Mouse (Mus musculus) G1E (cell line): Measurements from ENCODE around the gene Hcrtr1. TPM values are rescaled to one million over a fixed set of nuclear protein-coding genes. Genes with fewer than 3 reads are reported as not detected.

Experiments used
- ATAC-seq: 2 replicates; pipeline ENCODE4 v1.8.0; 2016; ENCODE audit warnings: mild to moderate bottlenecking; ENCODE audit not compliant: insufficient number of reproducible peaks, poor library complexity, low FRiP score, severe bottlenecking; ENCODE audit errors: extremely low read depth
- DNase-seq: peaks from one replicate; pipeline ENCODE4 v3.0.0; 2012; ENCODE audit warnings: low spot score
- H3K27me3 ChIP-seq: 2 replicates; pipeline ENCODE4 v1.6.1; 2012; ENCODE audit warnings: mild to moderate bottlenecking, low read length, inconsistent platforms; ENCODE audit not compliant: insufficient read depth
- H3K36me3 ChIP-seq: replicated peaks from 2 replicates; pipeline ENCODE3; 2012; ENCODE audit warnings: mild to moderate bottlenecking, inconsistent platforms
- H3K4me1 ChIP-seq: 2 replicates; pipeline ENCODE4 v1.6.1; 2012; ENCODE audit warnings: low read depth, low read length, inconsistent platforms, mixed read lengths; ENCODE audit not compliant: insufficient read depth
- H3K4me3 ChIP-seq: 2 replicates; pipeline ENCODE4 v1.5.1; 2012; ENCODE audit warnings: low read depth, mild to moderate bottlenecking, inconsistent platforms, low read length, moderate library complexity, mixed read lengths
- H3K9me3 ChIP-seq: replicated peaks from 2 replicates; pipeline ENCODE4 v1.6.1; 2012; ENCODE audit warnings: inconsistent platforms
- CTCF ChIP-seq: IDR thresholded peaks from 2 replicates; pipeline ENCODE4 v1.5.1; 2012; ENCODE audit warnings: low read depth, low read length, inconsistent platforms, mixed read lengths
- GATA1 ChIP-seq: IDR thresholded peaks from 2 replicates; pipeline ENCODE4 v1.6.1; 2012; ENCODE audit warnings: borderline replicate concordance, low read length, inconsistent platforms, mixed read lengths
- GATA2 ChIP-seq: IDR thresholded peaks from 2 replicates; pipeline ENCODE4 v1.6.1; 2012; ENCODE audit warnings: low read depth, low read length, inconsistent platforms, borderline replicate concordance
- POLR2AphosphoS5 ChIP-seq: IDR thresholded peaks from 2 replicates; pipeline ENCODE4 v1.6.1; 2012; ENCODE audit warnings: low read depth, low read length, inconsistent platforms; ENCODE audit not compliant: insufficient replicate concordance
- TAL1 ChIP-seq: conservative IDR thresholded peaks from 2 replicates; pipeline ENCODE4 v1.6.1; 2012; ENCODE audit warnings: low read depth, low read length, inconsistent platforms, mixed read lengths
- polyA plus RNA-seq: library from polyadenylated mRNA; stranded (reverse); fragments of >175 nt; gene quantifications from 2 replicates; pipeline ENCODE4 v1.2.3, GENCODE M21; 2012
- total RNA-seq, 2 experiments: library from RNA; stranded (forward) in 1 of 2; stranded (reverse) in 1 of 2; fragments of 200-1000 nt in 1 of 2; fragments of >200 nt in 1 of 2; fragmentation: Nextera tagmentation in 1 of 2; gene quantifications; 2 replicates each; pipeline ENCODE4 v1.2.3; 2014 to 2017

Hcrtr1 gene
- total and polyA plus RNA-seq, 3 experiments = not detected

GRCm38 (mm10) chr4:130138441-130139213, 532 bp downstream of the Hcrtr1 start:
- Histone ChIP-seq H3K36me3 (no peaks in the 10 kb centered on the region), H3K4me3 (no peak overlapping the region), H3K4me1 (peaks cover 21% of the 10 kb centered on the region), H3K27me3 (peaks cover 66% of the 10 kb centered on the region), H3K9me3 (no peaks in the 10 kb centered on the region)
- DNase-seq (peak; percentile 38), ATAC-seq (no peak)
- TF ChIP-seq CTCF = peak; percentile 14; the same call in 1 of the 2 replicates
- TF ChIP-seq GATA1 = no peak
- TF ChIP-seq POLR2AphosphoS5 = no peak

GRCm38 (mm10) chr4:130133399-130133798, 5.8 kb downstream of the Hcrtr1 start:
- TF ChIP-seq GATA1 (no peak), POLR2AphosphoS5 (no peak)
- Histone ChIP-seq H3K9me3 (no peaks in the 10 kb centered on the region), H3K4me1 (peaks cover 66% of the 10 kb centered on the region), H3K36me3 (peaks cover 9% of the 10 kb centered on the region), H3K4me3 (no peak overlapping the region; the same call in 1 of the 2 replicates), H3K27me3 (peaks cover 22% of the 10 kb centered on the region)
- DNase-seq (no peak), ATAC-seq (no peak)

- no peak for TF ChIP-seq POLR2AphosphoS5
- no peak for TF ChIP-seq CTCF
- no peak for TF ChIP-seq TAL1
- no peak for TF ChIP-seq GATA1
- TF ChIP-seq GATA2 = no peak
- Histone ChIP-seq H3K4me3 (no peak overlapping the region), H3K27me3 (peaks cover 7% of the 10 kb centered on the region; the same call in 1 of the 2 replicates), H3K9me3 (no peaks in the 10 kb centered on the region), H3K4me1 (peaks cover 80% of the 10 kb centered on the region), H3K36me3 (peaks cover 24% of the 10 kb centered on the region)
- ATAC-seq (no peak), DNase-seq (no peak)
Measured at GRCm38 (mm10) chr4:130131448-130132105, 7.6 kb downstream of the Hcrtr1 start.

GRCm38 (mm10) chr4:130130641-130131350, 8.4 kb downstream of the Hcrtr1 start:
- no peak for DNase-seq
- no peak for ATAC-seq
- TF ChIP-seq CTCF (no peak), GATA2 (no peak), POLR2AphosphoS5 (no peak), TAL1 (no peak), GATA1 (no peak)
- Histone ChIP-seq H3K36me3 (peaks cover 32% of the 10 kb centered on the region), H3K4me1 (peaks cover 85% of the 10 kb centered on the region), H3K4me3 (no peak overlapping the region), H3K27me3 (peaks cover 3% of the 10 kb centered on the region; the same call in 1 of the 2 replicates), H3K9me3 (no peaks in the 10 kb centered on the region)

- ATAC-seq (no peak), DNase-seq (no peak)
- H3K4me3 ChIP-seq = no peak overlapping the region
- H3K9me3 ChIP-seq = no peaks in the 10 kb centered on the region
- H3K4me1 ChIP-seq = peaks cover 80% of the 10 kb centered on the region
- H3K27me3 ChIP-seq = no peaks in the 10 kb centered on the region
- TF ChIP-seq POLR2AphosphoS5 = no peak
- TF ChIP-seq TAL1 = no peak
- no peak for TF ChIP-seq GATA1
- peaks cover 39% of the 10 kb centered on the region for H3K36me3 ChIP-seq
Measured at GRCm38 (mm10) chr4:130130082-130130481, 9.1 kb downstream of the Hcrtr1 start.

GRCm38 (mm10) chr4:130128907-130129306, 10.3 kb downstream of the Hcrtr1 start:
- Histone ChIP-seq H3K36me3 (peaks cover 51% of the 10 kb centered on the region), H3K4me1 (peaks cover 72% of the 10 kb centered on the region), H3K4me3 (no peak overlapping the region; the same call in 1 of the 2 replicates), H3K9me3 (no peaks in the 10 kb centered on the region), H3K27me3 (no peaks in the 10 kb centered on the region)
- TF ChIP-seq POLR2AphosphoS5 (no peak), TAL1 (no peak), CTCF (no peak), GATA1 (no peak), GATA2 (no peak)
- ATAC-seq (peak; percentile 51), DNase-seq (no peak)
